Mouse (Mus musculus) midbrain, embryonic 16.5 days (tissue): ENCODE data around the gene Aplp1. TPM values are rescaled to one million over a fixed set of nuclear protein-coding genes. Genes with fewer than 3 reads are reported as not detected.

ENCODE experiments used
- ATAC-seq: fragments of 200-750 bp; cut with Nextera tagmentation; 2 replicates; pipeline ENCODE4 v1.8.0; 2017; ENCODE audit warnings: moderate TSS enrichment
- H3K27ac ChIP-seq: fragments of 300-500 bp; sonication (generic); 2 replicates; pipeline ENCODE4 v1.5.1; 2014; ENCODE audit warnings: mild to moderate bottlenecking, low read length, mixed read lengths
- H3K27me3 ChIP-seq: fragments of 300-500 bp; sonication (generic); 2 replicates; pipeline ENCODE4 v1.6.1; 2014; ENCODE audit warnings: low read depth, low read length, mixed read lengths; ENCODE audit not compliant: control insufficient read depth, insufficient read depth
- H3K36me3 ChIP-seq: fragments of 300-500 bp; sonication (generic); 2 replicates; pipeline ENCODE4 v1.6.1; 2014; ENCODE audit warnings: mild to moderate bottlenecking, low read length, moderate library complexity, mixed read lengths; ENCODE audit not compliant: control insufficient read depth, insufficient read depth
- H3K4me1 ChIP-seq: fragments of 300-500 bp; sonication (generic); 2 replicates; pipeline ENCODE4 v1.6.1; 2014; ENCODE audit warnings: mild to moderate bottlenecking, low read length, mixed read lengths; ENCODE audit not compliant: control insufficient read depth, insufficient read depth
- H3K4me2 ChIP-seq: fragments of 300-500 bp; sonication (generic); 2 replicates; pipeline ENCODE4 v1.6.1; 2014; ENCODE audit warnings: mild to moderate bottlenecking, low read length, mixed read lengths
- H3K4me3 ChIP-seq: fragments of 300-500 bp; sonication (generic); 2 replicates; pipeline ENCODE4 v1.5.1; 2014; ENCODE audit warnings: low read depth, mild to moderate bottlenecking, low read length, moderate library complexity, mixed read lengths
- H3K9ac ChIP-seq: fragments of 300-500 bp; sonication (generic); 2 replicates; pipeline ENCODE4 v1.6.1; 2014; ENCODE audit warnings: low read depth, low read length, mixed read lengths
- H3K9me3 ChIP-seq: fragments of 300-500 bp; sonication (generic); replicated peaks from 2 replicates; pipeline ENCODE4 v1.6.1; 2014; ENCODE audit warnings: mild to moderate bottlenecking, low read length, mixed read lengths; ENCODE audit not compliant: control insufficient read depth, poor library complexity, severe bottlenecking
- WGBS: fragments of 180-500 bp; shearing (Covaris S2); extraction: QIAGEN DNeasy Blood & Tissue Kit; methylation state at CpG from one replicate; pipeline ENCODE4 v1.1.7; 2014; 5-methylcytosine and 5-hydroxymethylcytosine counted together
- polyA plus RNA-seq: library from polyadenylated mRNA; unstranded; fragments of >200 nt; fragmentation: Nextera tagmentation; extraction: Ambion mirVana; gene quantifications from 2 replicates; pipeline ENCODE4 v1.2.1, GENCODE M21; 2015

The Aplp1 gene
- polyA plus RNA-seq, 1 experiment from 2014 or later, result 788 TPM

- Histone ChIP-seq H3K27me3 (peaks cover 57% of the 10 kb centered on the region), H3K4me1 (peaks cover 27% of the 10 kb centered on the region), H3K4me2 (no peak overlapping the region; the same call in 1 of the 2 replicates), H3K27ac (no peak overlapping the region), H3K36me3 (no peaks in the 10 kb centered on the region), H3K4me3 (no peak overlapping the region), H3K9me3 (no peaks in the 10 kb centered on the region), H3K9ac (no peak overlapping the region; the same call in 1 of the 2 replicates)
- WGBS, result 5% methylated on average over 6 of the region's 6 CpGs
- no peak for ATAC-seq
Measured at GRCm38 (mm10) chr7:30454259-30454658, 8.9 kb upstream of the Aplp1 start.

- Histone ChIP-seq H3K27ac (no peak overlapping the region), H3K4me3 (no peak overlapping the region), H3K4me1 (peaks cover 27% of the 10 kb centered on the region), H3K9me3 (no peaks in the 10 kb centered on the region), H3K4me2 (peak overlapping the region; percentile 23), H3K27me3 (peaks cover 54% of the 10 kb centered on the region), H3K36me3 (no peaks in the 10 kb centered on the region), H3K9ac (no peak overlapping the region; the same call in 1 of the 2 replicates)
- WGBS, result 3% methylated on average over 25 of the region's 25 CpGs
- ATAC-seq, result no peak
Measured at GRCm38 (mm10) chr7:30453766-30454165, 8.4 kb upstream of the Aplp1 start.

GRCm38 (mm10) chr7:30453327-30453726 lies 8.0 kb upstream of the Aplp1 start:
- H3K9ac ChIP-seq, result peak overlapping the region; percentile 46
- H3K4me2 ChIP-seq, result peak overlapping the region; percentile 23
- H3K4me3 ChIP-seq, result no peak overlapping the region
- no peaks in the 10 kb centered on the region for H3K36me3 ChIP-seq
- H3K4me1 ChIP-seq, result peaks cover 26% of the 10 kb centered on the region
- no peak for ATAC-seq
- WGBS, result 18% methylated on average over 25 of the region's 25 CpGs
- H3K27me3 ChIP-seq, result peaks cover 54% of the 10 kb centered on the region
- no peak overlapping the region for H3K27ac ChIP-seq
- H3K9me3 ChIP-seq, result no peaks in the 10 kb centered on the region

DNA sequence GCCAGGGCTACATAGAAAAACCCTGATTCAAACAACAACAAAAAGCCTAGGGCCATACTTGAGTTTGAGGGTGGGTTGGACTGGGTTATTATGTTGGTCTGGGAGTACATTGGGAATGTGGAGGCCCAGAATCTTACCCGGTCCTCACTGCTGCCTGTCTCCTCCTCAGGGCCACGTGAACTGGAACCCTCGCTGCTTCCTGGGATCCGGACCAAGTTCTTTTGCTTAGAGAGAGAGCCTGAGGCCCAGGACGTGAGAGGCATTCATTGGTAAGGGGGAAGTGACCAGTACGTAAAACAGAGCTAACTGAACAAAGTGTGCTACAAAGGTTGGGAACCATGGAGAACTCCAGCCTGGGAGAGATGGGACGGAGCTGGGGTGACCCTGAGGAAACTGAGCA lies 4.9 kb upstream of the Aplp1 start:
- Histone ChIP-seq H3K27ac (no peak overlapping the region), H3K9me3 (no peaks in the 10 kb centered on the region), H3K36me3 (no peaks in the 10 kb centered on the region), H3K4me2 (no peak overlapping the region), H3K9ac (no peak overlapping the region), H3K4me1 (peaks cover 13% of the 10 kb centered on the region), H3K4me3 (no peak overlapping the region), H3K27me3 (peaks cover 31% of the 10 kb centered on the region)
- no peak for ATAC-seq
- 72% methylated on average over 7 of the region's 7 CpGs for WGBS

GRCm38 (mm10) chr7:30444154-30444970 lies 973 bp downstream of the Aplp1 start:
- Histone ChIP-seq H3K4me1 (peaks cover 25% of the 10 kb centered on the region), H3K4me2 (peak overlapping the region; percentile 93), H3K9me3 (no peaks in the 10 kb centered on the region), H3K27ac (peak overlapping the region; percentile 98), H3K4me3 (peak overlapping the region; percentile 73), H3K36me3 (peaks cover 18% of the 10 kb centered on the region; the same call in 1 of the 2 replicates), H3K9ac (peak overlapping the region; percentile 96), H3K27me3 (no peaks in the 10 kb centered on the region)
- under 1% methylated on average over 34 of the region's 38 CpGs for WGBS
- ATAC-seq, result peak; percentile 60

DNA sequence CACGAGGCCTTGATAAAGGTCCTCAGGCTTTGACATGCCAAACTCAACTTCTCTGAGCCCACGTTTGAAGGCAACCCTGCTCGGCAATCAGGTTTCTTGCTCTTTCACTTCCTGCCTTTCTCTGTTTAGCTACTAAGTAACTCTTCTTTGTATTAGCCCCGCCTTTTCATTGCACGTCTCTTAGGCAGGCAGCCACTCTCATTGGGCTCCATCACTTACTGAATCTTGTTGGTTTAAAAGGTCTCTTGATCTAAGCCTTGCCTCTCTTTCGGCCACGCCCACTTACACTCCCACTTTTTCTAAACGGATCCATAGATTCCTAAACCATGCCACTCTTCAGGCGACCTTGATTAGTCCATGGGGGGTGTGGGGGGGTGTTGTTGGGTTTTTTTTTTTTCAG lies 1.6 kb downstream of the Aplp1 start:
- peak overlapping the region; percentile 98 for H3K27ac ChIP-seq

DNA sequence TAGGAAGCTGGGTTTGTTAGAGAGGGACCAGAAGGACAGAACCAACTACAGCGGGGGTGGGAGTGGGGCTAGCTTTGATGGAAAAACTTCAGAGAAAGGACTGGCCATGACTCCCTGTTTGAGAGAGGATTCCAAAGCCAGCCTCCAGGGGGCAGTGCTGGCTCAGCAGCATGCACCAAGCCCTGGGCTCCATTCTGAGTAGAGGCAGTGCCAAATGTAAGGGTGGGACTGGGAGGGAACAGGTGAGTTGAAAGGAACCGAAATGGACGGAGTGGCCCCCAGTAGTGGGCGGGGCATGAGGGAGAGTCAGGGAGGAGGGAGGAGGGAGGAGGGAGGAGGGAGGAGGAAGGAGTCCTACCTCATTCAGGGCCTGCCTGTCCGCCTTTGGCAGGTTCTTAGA lies 4.6 kb downstream of the Aplp1 start:
- H3K4me2 ChIP-seq, result no peak overlapping the region
- no peak overlapping the region for H3K4me3 ChIP-seq
- ATAC-seq, result no peak
- peaks cover 19% of the 10 kb centered on the region for H3K4me1 ChIP-seq
- 23% methylated on average over 4 of the region's 5 CpGs for WGBS
- H3K9me3 ChIP-seq, result no peaks in the 10 kb centered on the region
- 0 out of 2 replicates have a peak overlapping the region, but pooled peaks have one; percentile 18 for H3K9ac ChIP-seq
- H3K27me3 ChIP-seq, result no peaks in the 10 kb centered on the region
- H3K27ac ChIP-seq, result no peak overlapping the region
- H3K36me3 ChIP-seq, result peaks cover 28% of the 10 kb centered on the region

More for the DNA sequence above, 1.6 kb downstream of the Aplp1 start:
- Histone ChIP-seq H3K27me3 (no peaks in the 10 kb centered on the region), H3K36me3 (peaks cover 18% of the 10 kb centered on the region; the same call in 1 of the 2 replicates), H3K4me2 (peak overlapping the region; percentile 93), H3K4me1 (peaks cover 25% of the 10 kb centered on the region), H3K4me3 (peak overlapping the region; percentile 73), H3K9me3 (no peaks in the 10 kb centered on the region), H3K9ac (peak overlapping the region; percentile 96)
- no peak for ATAC-seq
- 14% methylated on average over 9 of the region's 9 CpGs for WGBS

DNA sequence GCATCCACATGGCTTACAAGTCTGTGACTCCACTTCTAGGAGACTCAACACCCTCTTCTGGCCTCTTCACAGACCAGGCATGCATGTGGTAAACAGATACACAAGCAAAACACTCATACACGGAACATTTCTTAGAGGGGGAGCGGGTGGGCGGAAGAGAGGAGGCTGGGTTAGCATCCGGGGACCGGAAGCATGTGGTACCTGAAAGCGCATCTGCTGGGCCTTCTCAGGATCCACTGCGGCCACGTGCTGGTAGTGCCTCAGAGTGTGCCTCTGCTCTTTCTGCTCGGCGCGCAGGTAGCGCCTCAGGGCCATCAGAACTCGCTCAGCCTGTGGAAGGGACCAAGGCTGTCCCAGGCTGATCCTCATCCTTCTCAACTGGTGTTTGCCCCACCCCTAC lies 5.6 kb downstream of the Aplp1 start:
- no peaks in the 10 kb centered on the region for H3K9me3 ChIP-seq
- no peak overlapping the region for H3K4me2 ChIP-seq
- H3K4me3 ChIP-seq, result no peak overlapping the region
- H3K9ac ChIP-seq, result no peak overlapping the region
- H3K4me1 ChIP-seq, result peaks cover 19% of the 10 kb centered on the region
- no peak for ATAC-seq
- H3K27me3 ChIP-seq, result no peaks in the 10 kb centered on the region
- WGBS, result 77% methylated on average over 13 of the region's 13 CpGs
- no peak overlapping the region for H3K27ac ChIP-seq
- peaks cover 36% of the 10 kb centered on the region for H3K36me3 ChIP-seq

DNA sequence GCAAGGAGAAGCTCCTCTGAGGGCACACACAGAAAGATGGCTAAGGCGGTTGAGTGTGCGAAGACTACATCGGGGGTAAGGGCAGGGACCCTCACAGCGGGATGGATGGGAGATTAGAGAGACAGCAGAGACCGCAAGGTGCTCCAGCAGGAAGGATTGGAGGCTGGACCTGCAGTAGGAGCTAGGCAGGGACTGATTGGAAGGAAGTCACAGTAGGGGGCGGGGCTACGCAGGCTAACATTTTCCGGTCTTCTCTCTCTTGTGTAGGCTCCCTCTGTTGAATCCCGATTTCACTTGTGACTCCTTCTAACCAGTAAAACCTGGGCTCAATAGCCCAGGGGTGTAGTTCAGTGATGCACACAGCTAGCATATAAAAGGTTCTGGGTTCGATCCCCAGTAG lies 8.5 kb downstream of the Aplp1 start:
- Histone ChIP-seq H3K27me3 (no peaks in the 10 kb centered on the region), H3K4me3 (no peak overlapping the region), H3K27ac (no peak overlapping the region), H3K9ac (no peak overlapping the region), H3K9me3 (no peaks in the 10 kb centered on the region), H3K36me3 (peaks cover 28% of the 10 kb centered on the region), H3K4me1 (no peaks in the 10 kb centered on the region), H3K4me2 (no peak overlapping the region)
- no peak for ATAC-seq
- 28% methylated on average over 10 of the region's 10 CpGs for WGBS
